Mouse (Mus musculus): ENCODE measurements around the gene Upf1. TPM values are rescaled to one million over a fixed set of nuclear protein-coding genes. Genes with fewer than 3 reads are reported as not detected.

Gene Upf1
- polyA plus RNA-seq, 1 experiment from 2014 or later = 19.8 TPM

DNA sequence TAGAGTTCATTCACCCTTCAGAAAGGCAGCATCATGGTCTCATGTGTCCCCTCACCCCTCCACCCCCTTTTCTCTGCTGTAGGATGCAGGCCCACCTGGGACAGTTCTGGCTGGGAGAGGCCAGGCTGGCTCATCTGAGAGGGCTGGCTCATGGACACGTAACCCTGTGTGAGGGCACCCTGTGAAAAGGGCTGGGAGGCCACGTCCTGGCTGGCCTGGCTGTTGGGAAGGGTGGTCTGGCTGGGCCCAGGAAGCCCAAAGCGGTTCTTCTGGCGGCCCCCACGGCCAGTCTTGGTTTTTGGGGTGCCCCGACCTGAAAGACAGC is 20.2 kb downstream of the Upf1 start:
- WGBS = 94% methylated on average over 6 of the region's 6 CpGs
- Histone ChIP-seq H3K4me1 (ENCODE audit: control insufficient read depth, insufficient read depth, low read length) (peaks cover 27% of the 10 kb centered on the region), H3K9me3 (ENCODE audit: control insufficient read depth, low read length) (no peaks in the 10 kb centered on the region), H3K27ac (ENCODE audit: low read depth, low read length) (no peak overlapping the region), H3K4me2 (no peak overlapping the region), H3K9ac (ENCODE audit: low read length) (no peak overlapping the region), H3K36me3 (ENCODE audit: control insufficient read depth, insufficient read depth, low read length) (peaks cover 53% of the 10 kb centered on the region), H3K4me3 (ENCODE audit: low read depth, low read length) (no peak overlapping the region), H3K27me3 (ENCODE audit: control insufficient read depth, insufficient read depth, low read length) (peaks cover 8% of the 10 kb centered on the region)
- DNase-seq (ENCODE audit: low spot score, missing footprints) (no peak), ATAC-seq (ENCODE audit: low FRiP score) (no peak)

DNA sequence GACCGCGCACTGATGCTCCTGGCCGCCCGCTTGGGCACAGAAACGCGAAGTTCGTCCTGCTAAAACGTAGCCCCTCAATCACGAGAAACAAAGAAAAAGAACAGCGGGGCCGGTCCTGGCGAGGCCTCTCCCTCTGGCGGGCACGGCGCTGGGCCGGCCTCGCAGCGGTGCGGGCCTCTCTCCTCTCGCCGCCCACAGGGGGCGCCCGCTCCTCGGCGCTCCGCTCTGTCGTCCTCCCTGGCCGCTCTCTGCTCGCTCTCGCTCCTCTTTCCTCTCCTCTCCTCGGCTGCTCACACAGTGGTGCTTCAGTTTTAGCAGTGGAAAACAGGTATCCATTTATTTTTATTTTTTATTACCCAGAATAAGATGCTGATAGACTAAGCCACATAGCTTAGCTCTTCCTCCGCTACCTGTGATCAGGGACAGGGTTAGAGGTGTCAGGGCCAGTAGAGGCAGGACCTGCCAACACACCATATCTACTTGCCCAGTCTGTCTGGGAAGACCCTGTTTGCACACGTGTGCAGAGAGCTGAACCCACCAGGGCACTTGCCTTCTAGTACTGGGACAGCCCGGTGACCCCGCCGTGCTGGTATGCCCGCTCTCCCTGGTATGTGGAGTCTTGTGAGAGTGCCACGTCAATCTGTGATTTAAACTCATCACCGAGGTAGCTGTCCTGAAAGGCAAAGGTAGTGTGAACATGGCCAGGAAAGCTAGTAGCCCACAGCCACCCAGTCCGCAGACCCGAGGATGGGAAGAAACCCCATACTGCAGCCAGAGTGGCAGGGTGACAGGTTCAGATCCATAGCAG is 20.8 kb downstream of the Upf1 start:
- ATAC-seq (ENCODE audit: low FRiP score) (peak; percentile 76), DNase-seq (ENCODE audit: low spot score, missing footprints) (peak; percentile 98)
- no peak overlapping the region for H3K4me2 ChIP-seq
- 27% methylated on average over 38 of the region's 41 CpGs for WGBS
- H3K9ac ChIP-seq (ENCODE audit: low read length) = peak overlapping the region; percentile 42; the same call in 1 of the 2 replicates
- H3K4me1 ChIP-seq (ENCODE audit: control insufficient read depth, insufficient read depth, low read length) = peaks cover 27% of the 10 kb centered on the region
- H3K36me3 ChIP-seq (ENCODE audit: control insufficient read depth, insufficient read depth, low read length) = peaks cover 51% of the 10 kb centered on the region
- H3K9me3 ChIP-seq (ENCODE audit: control insufficient read depth, low read length) = no peaks in the 10 kb centered on the region
- peaks cover 8% of the 10 kb centered on the region for H3K27me3 ChIP-seq (ENCODE audit: control insufficient read depth, insufficient read depth, low read length)
- H3K4me3 ChIP-seq (ENCODE audit: low read depth, low read length) = no peak overlapping the region
- H3K27ac ChIP-seq (ENCODE audit: low read depth, low read length) = no peak overlapping the region

GRCm38 (mm10) chr8:70331526-70331925 is 21.6 kb downstream of the Upf1 start:
- Histone ChIP-seq H3K4me1 (ENCODE audit: control insufficient read depth, insufficient read depth, low read length) (peaks cover 27% of the 10 kb centered on the region), H3K9ac (ENCODE audit: low read length) (0 out of 2 replicates have a peak overlapping the region, but pooled peaks have one; percentile 27), H3K36me3 (ENCODE audit: control insufficient read depth, insufficient read depth, low read length) (peaks cover 45% of the 10 kb centered on the region), H3K9me3 (ENCODE audit: control insufficient read depth, low read length) (no peaks in the 10 kb centered on the region), H3K27me3 (ENCODE audit: control insufficient read depth, insufficient read depth, low read length) (peaks cover 8% of the 10 kb centered on the region), H3K27ac (ENCODE audit: low read depth, low read length) (no peak overlapping the region), H3K4me2 (no peak overlapping the region), H3K4me3 (ENCODE audit: low read depth, low read length) (no peak overlapping the region)
- ATAC-seq (ENCODE audit: low FRiP score) = no peak
- 65% methylated on average over 19 of the region's 19 CpGs for WGBS
- DNase-seq (ENCODE audit: low spot score, missing footprints) = no peak

DNA sequence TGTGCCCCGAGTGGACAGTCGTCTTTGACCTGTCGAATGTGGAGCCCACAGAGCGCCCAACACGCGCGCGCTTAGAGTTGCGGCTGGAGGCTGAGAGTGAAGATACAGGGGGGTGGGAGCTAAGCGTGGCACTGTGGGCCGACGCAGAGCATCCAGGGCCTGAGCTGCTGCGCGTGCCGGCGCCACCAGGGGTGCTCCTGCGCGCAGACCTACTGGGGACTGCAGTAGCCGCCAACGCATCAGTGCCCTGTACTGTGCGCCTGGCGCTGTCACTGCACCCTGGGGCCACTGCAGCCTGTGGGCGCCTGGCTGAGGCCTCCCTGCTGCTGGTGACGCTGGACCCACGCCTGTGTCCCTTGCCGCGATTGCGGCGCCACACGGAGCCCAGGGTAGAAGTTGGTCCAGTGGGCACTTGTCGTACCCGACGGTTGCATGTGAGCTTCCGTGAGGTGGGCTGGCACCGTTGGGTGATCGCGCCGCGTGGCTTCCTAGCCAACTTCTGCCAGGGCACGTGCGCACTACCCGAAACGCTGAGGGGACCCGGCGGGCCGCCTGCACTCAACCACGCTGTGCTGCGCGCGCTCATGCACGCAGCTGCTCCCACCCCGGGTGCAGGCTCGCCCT is 22.2 kb downstream of the Upf1 start:
- H3K4me3 ChIP-seq (ENCODE audit: low read depth, low read length) = no peak overlapping the region
- peaks cover 27% of the 10 kb centered on the region for H3K4me1 ChIP-seq (ENCODE audit: control insufficient read depth, insufficient read depth, low read length)
- no peaks in the 10 kb centered on the region for H3K9me3 ChIP-seq (ENCODE audit: control insufficient read depth, low read length)
- peaks cover 42% of the 10 kb centered on the region for H3K36me3 ChIP-seq (ENCODE audit: control insufficient read depth, insufficient read depth, low read length)
- H3K4me2 ChIP-seq = peak overlapping the region; percentile 32
- peak; percentile 98 for DNase-seq (ENCODE audit: low spot score, missing footprints)
- 23% methylated on average over 53 of the region's 53 CpGs for WGBS
- no peak overlapping the region for H3K9ac ChIP-seq (ENCODE audit: low read length)
- H3K27ac ChIP-seq (ENCODE audit: low read depth, low read length) = no peak overlapping the region
- peaks cover 8% of the 10 kb centered on the region for H3K27me3 ChIP-seq (ENCODE audit: control insufficient read depth, insufficient read depth, low read length)
- peak; percentile 84 for ATAC-seq (ENCODE audit: low FRiP score)

- Histone ChIP-seq H3K4me2 (peak overlapping the region; percentile 32), H3K27ac (ENCODE audit: low read depth, low read length) (no peak overlapping the region), H3K27me3 (ENCODE audit: control insufficient read depth, insufficient read depth, low read length) (peaks cover 8% of the 10 kb centered on the region), H3K4me3 (ENCODE audit: low read depth, low read length) (no peak overlapping the region), H3K9me3 (ENCODE audit: control insufficient read depth, low read length) (no peaks in the 10 kb centered on the region), H3K9ac (ENCODE audit: low read length) (peak overlapping the region; percentile 44), H3K4me1 (ENCODE audit: control insufficient read depth, insufficient read depth, low read length) (peaks cover 27% of the 10 kb centered on the region), H3K36me3 (ENCODE audit: control insufficient read depth, insufficient read depth, low read length) (peaks cover 34% of the 10 kb centered on the region)
- peak; percentile 90 for DNase-seq (ENCODE audit: low spot score, missing footprints)
- peak; percentile 17 for ATAC-seq (ENCODE audit: low FRiP score)
- 2% methylated on average over 45 of the region's 45 CpGs for WGBS
These were observed 23.0 kb downstream of the Upf1 start for GRCm38 (mm10) chr8:70329835-70330740.

DNA sequence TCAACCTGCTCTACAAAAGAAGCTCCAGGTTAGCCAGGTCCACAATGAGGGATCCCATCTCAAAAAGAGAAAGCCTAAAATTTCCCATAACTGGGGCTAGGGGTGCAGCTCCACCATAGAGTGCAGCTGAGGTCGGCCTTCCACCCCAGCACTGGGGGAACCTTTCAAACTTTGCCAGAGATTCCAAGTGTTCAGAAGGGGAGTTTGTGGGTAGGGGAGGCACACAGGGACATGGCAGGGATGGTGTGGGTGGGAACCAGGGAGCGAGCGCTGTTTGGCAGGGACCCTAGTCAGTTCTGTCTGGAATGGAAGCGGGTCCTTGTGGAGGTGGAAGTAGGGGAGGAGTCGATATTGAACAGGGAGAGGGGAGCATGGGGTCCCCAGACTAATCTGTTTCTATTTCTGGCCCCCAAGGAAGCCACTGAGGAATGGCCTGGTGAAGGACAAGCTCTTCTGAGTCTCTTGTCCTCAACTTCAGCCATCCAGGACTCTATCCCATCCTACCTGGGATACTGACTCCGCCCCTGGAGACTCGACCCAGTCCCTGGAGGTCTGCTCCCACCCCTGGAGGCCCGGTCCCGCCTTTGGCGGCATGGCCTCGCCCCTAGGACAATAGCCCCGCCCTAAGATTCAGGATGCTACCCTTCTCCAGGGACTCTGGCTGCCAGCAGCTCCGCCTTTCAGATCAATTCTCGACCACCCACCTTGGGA is 23.8 kb downstream of the Upf1 start, which contains the start of gene Gdf1:
Gdf1 (plus strand) TSS at position 694 of the 711 bp plus-strand sequence.
- H3K4me3 ChIP-seq (ENCODE audit: low read depth, low read length) = no peak within 1 kb of the TSS
- ATAC-seq (ENCODE audit: low FRiP score) = 0 out of 2 replicates have a peak, but pooled peaks have one; percentile 23
- no peak within 1 kb of the TSS for H3K27ac ChIP-seq (ENCODE audit: low read depth, low read length)

DNA sequence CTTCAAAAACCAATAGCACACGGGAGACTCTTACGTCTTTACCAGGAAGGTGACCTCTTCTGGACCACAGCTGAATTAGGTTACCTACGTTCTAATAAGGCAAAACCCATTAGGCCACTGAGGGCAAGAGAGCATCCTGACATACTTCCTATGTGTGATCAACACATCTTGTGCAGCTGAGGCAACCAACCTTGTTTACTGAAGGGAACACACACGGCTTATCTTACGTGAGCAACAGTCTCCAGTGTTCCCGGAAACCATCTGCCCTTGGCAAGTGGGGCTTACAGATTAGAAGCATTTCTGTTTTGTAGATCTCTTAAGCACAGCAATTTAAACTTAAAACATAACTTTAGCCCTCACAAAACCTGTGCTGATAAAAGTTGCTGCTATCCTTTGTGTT is 25.6 kb downstream of the Upf1 start:
- no peak overlapping the region for H3K4me2 ChIP-seq
- H3K36me3 ChIP-seq (ENCODE audit: control insufficient read depth, insufficient read depth, low read length) = peaks cover 9% of the 10 kb centered on the region
- peak overlapping the region; percentile 59 for H3K27ac ChIP-seq (ENCODE audit: low read depth, low read length)
- DNase-seq (ENCODE audit: low spot score, missing footprints) = no peak
- H3K9ac ChIP-seq (ENCODE audit: low read length) = no peak overlapping the region
- ATAC-seq (ENCODE audit: low FRiP score) = no peak
- peaks cover 27% of the 10 kb centered on the region for H3K4me1 ChIP-seq (ENCODE audit: control insufficient read depth, insufficient read depth, low read length)
- 94% methylated on average over 6 of the region's 6 CpGs for WGBS
- H3K27me3 ChIP-seq (ENCODE audit: control insufficient read depth, insufficient read depth, low read length) = peaks cover 8% of the 10 kb centered on the region
- H3K9me3 ChIP-seq (ENCODE audit: control insufficient read depth, low read length) = no peaks in the 10 kb centered on the region
- no peak overlapping the region for H3K4me3 ChIP-seq (ENCODE audit: low read depth, low read length)

More for the DNA sequence above, 23.8 kb downstream of the Upf1 start, which contains the start of gene Gdf1:
- H3K36me3 ChIP-seq (ENCODE audit: control insufficient read depth, insufficient read depth, low read length) = peaks cover 26% of the 10 kb centered on the region
- H3K4me2 ChIP-seq = peak within 1 kb of the TSS; percentile 32
- H3K4me1 ChIP-seq (ENCODE audit: control insufficient read depth, insufficient read depth, low read length) = peaks cover 27% of the 10 kb centered on the region
- H3K9me3 ChIP-seq (ENCODE audit: control insufficient read depth, low read length) = no peaks in the 10 kb centered on the region
- no peak for DNase-seq (ENCODE audit: low spot score, missing footprints)
- H3K9ac ChIP-seq (ENCODE audit: low read length) = peak within 1 kb of the TSS; percentile 44
- WGBS = 17% methylated on average over 14 of the region's 14 CpGs
- H3K27me3 ChIP-seq (ENCODE audit: control insufficient read depth, insufficient read depth, low read length) = peaks cover 8% of the 10 kb centered on the region

DNA sequence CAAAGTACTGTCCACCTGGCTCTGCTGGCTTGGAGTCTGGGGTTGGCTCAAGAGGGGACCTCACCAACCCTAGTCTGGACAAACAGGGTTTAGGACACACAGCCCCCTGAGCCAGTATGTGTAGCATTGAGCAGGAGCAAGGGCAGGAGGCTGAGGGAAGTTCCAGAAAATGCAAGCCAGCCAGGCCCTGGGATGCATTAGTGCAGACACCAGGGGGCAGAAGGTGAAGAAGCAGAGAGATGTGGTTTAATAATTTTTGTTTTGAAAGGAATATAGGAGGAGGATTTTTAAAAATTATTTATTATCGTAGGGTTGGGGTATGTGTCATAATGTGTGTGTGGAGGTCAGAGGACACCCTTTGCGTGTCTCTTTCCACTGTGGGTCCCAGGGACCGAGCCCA is 29.4 kb downstream of the Upf1 start:
- whole genome bisulfite sequencing = 90% methylated on average over 3 of the region's 3 CpGs
- Histone ChIP-seq H3K27me3 (ENCODE audit: control insufficient read depth, insufficient read depth, low read length) (no peaks in the 10 kb centered on the region), H3K4me1 (ENCODE audit: control insufficient read depth, insufficient read depth, low read length) (no peaks in the 10 kb centered on the region), H3K9ac (ENCODE audit: low read length) (no peak overlapping the region), H3K27ac (ENCODE audit: low read depth, low read length) (no peak overlapping the region), H3K4me2 (no peak overlapping the region), H3K9me3 (ENCODE audit: control insufficient read depth, low read length) (no peaks in the 10 kb centered on the region), H3K36me3 (ENCODE audit: control insufficient read depth, insufficient read depth, low read length) (peaks cover 2% of the 10 kb centered on the region; the same call in 1 of the 2 replicates), H3K4me3 (ENCODE audit: low read depth, low read length) (no peak overlapping the region)
- no peak for ATAC-seq (ENCODE audit: low FRiP score)
- DNase-seq (ENCODE audit: low spot score, missing footprints) = no peak

All from midbrain, embryonic 11.5 days (tissue).